Mouse (Mus musculus) neural tube, embryonic 15.5 days (tissue): Measurements from ENCODE around the gene Nova2. TPM values are rescaled to one million over a fixed set of nuclear protein-coding genes. Genes with fewer than 3 reads are reported as not detected.

ENCODE experiments used
- ATAC-seq: fragments of 200-750 bp; cut with Nextera tagmentation; 2 replicates; pipeline ENCODE4 v1.8.0; 2017; ENCODE audit warnings: mild to moderate bottlenecking, moderate TSS enrichment, moderate library complexity; ENCODE audit not compliant: low FRiP score
- H3K27ac ChIP-seq: fragments of 300-500 bp; sonication (generic); replicated peaks from 2 replicates; pipeline ENCODE4 v1.5.1; 2015; ENCODE audit warnings: mild to moderate bottlenecking, inconsistent platforms
- H3K27me3 ChIP-seq: fragments of 300-500 bp; sonication (generic); replicated peaks from 2 replicates; pipeline ENCODE4 v1.6.1; 2015; ENCODE audit warnings: inconsistent platforms
- H3K36me3 ChIP-seq: fragments of 300-500 bp; sonication (generic); 2 replicates; pipeline ENCODE4 v1.6.1; 2015; ENCODE audit warnings: inconsistent platforms
- H3K4me1 ChIP-seq: fragments of 300-500 bp; sonication (generic); 2 replicates; pipeline ENCODE4 v1.6.1; 2015; ENCODE audit warnings: inconsistent platforms
- H3K4me2 ChIP-seq: fragments of 300-500 bp; sonication (generic); 2 replicates; pipeline ENCODE4 v1.6.1; 2015; ENCODE audit warnings: inconsistent platforms, mild to moderate bottlenecking, moderate library complexity
- H3K4me3 ChIP-seq: fragments of 300-500 bp; sonication (generic); replicated peaks from 2 replicates; pipeline ENCODE4 v1.5.1; 2015; ENCODE audit warnings: mild to moderate bottlenecking, inconsistent platforms
- H3K9ac ChIP-seq: fragments of 300-500 bp; sonication (generic); replicated peaks from 2 replicates; pipeline ENCODE4 v1.6.1; 2015; ENCODE audit warnings: mild to moderate bottlenecking, inconsistent platforms
- H3K9me3 ChIP-seq: fragments of 300-500 bp; sonication (generic); replicated peaks from 2 replicates; pipeline ENCODE4 v1.6.1; 2016; ENCODE audit warnings: inconsistent platforms
- WGBS: fragments of 180-500 bp; shearing (Covaris S2); methylation state at CpG from one replicate; pipeline ENCODE4 v1.1.7; 2015; ENCODE audit warnings: mixed read lengths; 5-methylcytosine and 5-hydroxymethylcytosine counted together
- polyA plus RNA-seq: library from polyadenylated mRNA; unstranded; fragments of >200 nt; fragmentation: Nextera tagmentation; extraction: Ambion mirVana; gene quantifications from 2 replicates; pipeline ENCODE4 v1.2.1, GENCODE M21; 2015

Nova2 gene
- polyA plus RNA-seq, 1 experiment from 2014 or later: 10.6 TPM

GRCm38 (mm10) chr7:18926041-18926790 is 528 bp downstream of the Nova2 start:
- 2% methylated on average over 22 of the region's 42 CpGs for WGBS

GRCm38 (mm10) chr7:18926911-18927310 is 1.2 kb downstream of the Nova2 start:
- H3K4me1 ChIP-seq: peaks cover 79% of the 10 kb centered on the region
- peak overlapping the region; percentile 99 for H3K9ac ChIP-seq
- H3K4me2 ChIP-seq: peak overlapping the region; percentile 79
- H3K27me3 ChIP-seq: no peaks in the 10 kb centered on the region
- 33% methylated on average over 6 of the region's 6 CpGs for WGBS
- peak; percentile 2; the same call in 1 of the 2 replicates for ATAC-seq
- peak overlapping the region; percentile 92 for H3K27ac ChIP-seq
- no peaks in the 10 kb centered on the region for H3K9me3 ChIP-seq
- H3K4me3 ChIP-seq: peak overlapping the region; percentile 88
- no peaks in the 10 kb centered on the region for H3K36me3 ChIP-seq

More at GRCm38 (mm10) chr7:18926041-18926790, 528 bp downstream of the Nova2 start:
- ATAC-seq: peak; percentile 23
- Histone ChIP-seq H3K9me3 (no peaks in the 10 kb centered on the region), H3K36me3 (no peaks in the 10 kb centered on the region), H3K4me3 (peak overlapping the region; percentile 88), H3K4me1 (peaks cover 78% of the 10 kb centered on the region), H3K9ac (peak overlapping the region; percentile 99), H3K4me2 (peak overlapping the region; percentile 79), H3K27ac (peak overlapping the region; percentile 92), H3K27me3 (no peaks in the 10 kb centered on the region)

- ATAC-seq: no peak
- Histone ChIP-seq H3K27ac (peak overlapping the region; percentile 92), H3K9me3 (no peaks in the 10 kb centered on the region), H3K4me2 (peak overlapping the region; percentile 79), H3K36me3 (no peaks in the 10 kb centered on the region), H3K4me1 (peaks cover 79% of the 10 kb centered on the region), H3K4me3 (peak overlapping the region; percentile 88), H3K27me3 (no peaks in the 10 kb centered on the region), H3K9ac (peak overlapping the region; percentile 99)
- WGBS: 41% methylated on average over 3 of the region's 3 CpGs
These were observed 2.1 kb downstream of the Nova2 start for GRCm38 (mm10) chr7:18927759-18928158.

GRCm38 (mm10) chr7:18942376-18942775 is 16.7 kb downstream of the Nova2 start:
- no peaks in the 10 kb centered on the region for H3K27me3 ChIP-seq
- no peak overlapping the region; the same call in 1 of the 2 replicates for H3K4me2 ChIP-seq
- H3K36me3 ChIP-seq: peaks cover 21% of the 10 kb centered on the region
- WGBS: 0% methylated on average over 1 of the region's 1 CpGs
- peaks cover 40% of the 10 kb centered on the region for H3K4me1 ChIP-seq
- H3K9me3 ChIP-seq: no peaks in the 10 kb centered on the region
- no peak overlapping the region; the same call in 1 of the 2 replicates for H3K27ac ChIP-seq
- 0 out of 2 replicates have a peak, but pooled peaks have one; percentile 30 for ATAC-seq
- no peak overlapping the region for H3K9ac ChIP-seq
- H3K4me3 ChIP-seq: no peak overlapping the region

GRCm38 (mm10) chr7:18942815-18943214 is 17.1 kb downstream of the Nova2 start:
- H3K36me3 ChIP-seq: peaks cover 26% of the 10 kb centered on the region
- WGBS: 28% methylated on average over 9 of the region's 9 CpGs
- H3K4me1 ChIP-seq: peaks cover 40% of the 10 kb centered on the region
- H3K27me3 ChIP-seq: no peaks in the 10 kb centered on the region
- no peak overlapping the region for H3K4me3 ChIP-seq
- H3K9me3 ChIP-seq: no peaks in the 10 kb centered on the region
- no peak overlapping the region for H3K4me2 ChIP-seq
- H3K9ac ChIP-seq: no peak overlapping the region
- no peak overlapping the region; the same call in 1 of the 2 replicates for H3K27ac ChIP-seq
- peak; percentile 13; the same call in 1 of the 2 replicates for ATAC-seq

GRCm38 (mm10) chr7:18948151-18948550 is 22.5 kb downstream of the Nova2 start:
- H3K9me3 ChIP-seq: no peaks in the 10 kb centered on the region
- WGBS: 20% methylated on average over 6 of the region's 6 CpGs
- no peak overlapping the region for H3K9ac ChIP-seq
- H3K36me3 ChIP-seq: peaks cover 40% of the 10 kb centered on the region
- peak overlapping the region; percentile 77 for H3K27ac ChIP-seq
- no peak overlapping the region for H3K4me3 ChIP-seq
- no peak for ATAC-seq
- H3K4me2 ChIP-seq: no peak overlapping the region
- no peaks in the 10 kb centered on the region for H3K27me3 ChIP-seq
- H3K4me1 ChIP-seq: peaks cover 39% of the 10 kb centered on the region

- Histone ChIP-seq H3K27ac (peak overlapping the region; percentile 77), H3K9ac (no peak overlapping the region), H3K36me3 (peaks cover 47% of the 10 kb centered on the region), H3K4me2 (peak overlapping the region; percentile 32), H3K4me1 (peaks cover 39% of the 10 kb centered on the region), H3K4me3 (no peak overlapping the region), H3K27me3 (no peaks in the 10 kb centered on the region), H3K9me3 (no peaks in the 10 kb centered on the region)
- peak; percentile 78 for ATAC-seq
- 13% methylated on average over 12 of the region's 12 CpGs for whole genome bisulfite sequencing
These were observed 24.3 kb downstream of the Nova2 start for GRCm38 (mm10) chr7:18949781-18950522.

- H3K27me3 ChIP-seq: no peaks in the 10 kb centered on the region
- H3K36me3 ChIP-seq: peaks cover 46% of the 10 kb centered on the region
- WGBS: 18% methylated on average over 18 of the region's 18 CpGs
- no peak overlapping the region for H3K4me3 ChIP-seq
- peak overlapping the region; percentile 77 for H3K27ac ChIP-seq
- H3K4me1 ChIP-seq: peaks cover 39% of the 10 kb centered on the region
- 0 out of 2 replicates have a peak overlapping the region, but pooled peaks have one; percentile 0 for H3K9ac ChIP-seq
- ATAC-seq: peak; percentile 50
- peak overlapping the region; percentile 32 for H3K4me2 ChIP-seq
- H3K9me3 ChIP-seq: no peaks in the 10 kb centered on the region
These were observed 25.0 kb downstream of the Nova2 start for GRCm38 (mm10) chr7:18950523-18951315.

GRCm38 (mm10) chr7:18951397-18951796 is 25.7 kb downstream of the Nova2 start:
- Histone ChIP-seq H3K4me1 (peaks cover 39% of the 10 kb centered on the region), H3K36me3 (peaks cover 48% of the 10 kb centered on the region), H3K9ac (0 out of 2 replicates have a peak overlapping the region, but pooled peaks have one; percentile 0), H3K27ac (peak overlapping the region; percentile 77; the same call in 1 of the 2 replicates), H3K4me3 (no peak overlapping the region), H3K4me2 (peak overlapping the region; percentile 32; the same call in 1 of the 2 replicates), H3K9me3 (no peaks in the 10 kb centered on the region), H3K27me3 (no peaks in the 10 kb centered on the region)
- ATAC-seq: no peak
- 22% methylated on average over 15 of the region's 15 CpGs for WGBS

- no peaks in the 10 kb centered on the region for H3K9me3 ChIP-seq
- WGBS: 3% methylated on average over 77 of the region's 107 CpGs
- no peaks in the 10 kb centered on the region for H3K27me3 ChIP-seq
- H3K4me3 ChIP-seq: peak overlapping the region; percentile 34
- peak overlapping the region; percentile 71 for H3K27ac ChIP-seq
- peaks cover 44% of the 10 kb centered on the region for H3K4me1 ChIP-seq
- H3K9ac ChIP-seq: peak overlapping the region; percentile 38
- H3K36me3 ChIP-seq: peaks cover 25% of the 10 kb centered on the region
- peak; percentile 48 for ATAC-seq
- H3K4me2 ChIP-seq: peak overlapping the region; percentile 62
These were observed 32.1 kb downstream of the Nova2 start for GRCm38 (mm10) chr7:18957569-18958383.
